Mouse (Mus musculus): ENCODE measurements around the gene Orc5.

GRCm38 (mm10) chr5:22552233-22552765 lies 2.1 kb upstream of the Orc5 start:
- TF ChIP-seq GATA1 (IDR thresholded peaks at IDR 0.05; ENCODE audit: borderline replicate concordance, low read length) (no peak), FLI1 (IDR thresholded peaks at IDR 0.05; ENCODE audit: low read length) (no peak)

All from megakaryocyte, embryonic 14.5 days (primary cell).